Mouse (Mus musculus) cortical plate, adult 2 months (tissue): ENCODE measurements at regions not wholly inside any gene's neighbourhood (a gene's known extent, or its start where the extent isn't known, plus 50 kb on each side); places are given as distances from the start of the nearest gene placed in this dataset.

ENCODE experiments used
- CTCF ChIP-seq: fragments of 200-500 bp; IDR thresholded peaks from 2 replicates; pipeline ENCODE4 v1.5.1; 2011; ENCODE audit warnings: mild to moderate bottlenecking, control low read depth, low read length; ENCODE audit not compliant: insufficient read depth; ENCODE audit errors: extremely low read depth
- POLR2A ChIP-seq: fragments of 200-500 bp; IDR thresholded peaks from 2 replicates; pipeline ENCODE4 v1.6.1; 2011; ENCODE audit warnings: mild to moderate bottlenecking, low read length, control low read depth; ENCODE audit not compliant: insufficient read depth; ENCODE audit errors: extremely low read depth

GRCm38 (mm10) chr7:34448364-34448763, 55.2 kb upstream of the Lsm14a start:
- no peak for TF ChIP-seq POLR2A
- TF ChIP-seq CTCF = no peak
